Mouse (Mus musculus): ENCODE measurements around the gene Olfr913. TPM values are rescaled to one million over a fixed set of nuclear protein-coding genes. Genes with fewer than 3 reads are reported as not detected.

Olfr913 gene
- not detected in 2 replicates for polyA plus RNA-seq (2016; fragmentation: Nextera tagmentation; extraction: Ambion mirVana)

DNA sequence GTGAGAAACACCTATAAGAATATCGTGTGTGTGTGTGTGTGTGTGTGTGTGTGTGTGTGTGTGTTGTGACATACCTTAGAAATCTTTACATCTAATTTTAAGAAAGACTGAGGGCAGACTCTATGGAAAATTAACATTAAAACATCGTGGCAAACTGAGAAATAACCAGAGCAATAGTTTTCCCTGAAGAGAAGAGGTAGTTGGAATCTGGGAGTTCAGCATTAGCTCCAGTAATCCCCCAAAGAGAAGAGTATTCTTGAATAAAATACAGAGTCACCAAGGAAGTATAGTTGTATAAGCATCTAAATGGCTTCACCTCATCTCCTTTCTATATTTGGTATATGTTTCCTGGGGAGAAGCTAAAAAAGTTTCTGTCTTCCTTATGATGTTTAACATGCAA is at the start of gene Olfr913:
TSS of gene Olfr913 (plus strand) at position 301 of the 400 bp plus-strand sequence.
- Histone ChIP-seq H3K4me1 (no peaks in the 10 kb centered on the region), H3K9me3 (no peaks in the 10 kb centered on the region), H3K4me2 (replicated peaks) (no peak within 1 kb of the TSS), H3K36me3 (no peaks in the 10 kb centered on the region), H3K27ac (replicated peaks) (no peak within 1 kb of the TSS), H3K4me3 (no peak within 1 kb of the TSS), H3K9ac (replicated peaks) (no peak within 1 kb of the TSS), H3K27me3 (no peaks in the 10 kb centered on the region)
- WGBS = 68% methylated on average over 2 of the region's 2 CpGs
- no peak for ATAC-seq (ENCODE audit: low FRiP score, low read depth)

DNA sequence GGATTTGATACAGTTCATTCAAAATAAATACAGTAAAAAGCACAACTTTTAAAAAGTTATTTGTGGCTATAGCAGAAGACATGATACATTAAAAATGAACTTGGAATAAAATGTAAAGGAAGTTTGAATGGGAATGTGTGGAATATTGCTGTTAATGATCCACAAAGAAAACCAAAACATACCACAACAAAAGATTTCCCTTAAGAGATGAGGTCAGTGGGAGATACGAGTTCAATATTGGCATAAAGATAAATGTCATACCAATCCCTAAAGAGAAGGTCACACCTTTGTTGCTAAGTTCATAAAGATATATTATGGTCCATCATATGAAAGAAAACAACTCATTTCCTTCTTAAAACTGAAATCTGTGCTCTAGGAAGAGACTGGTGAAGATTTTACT is 12.7 kb upstream of the Olfr913 start, which contains the start of gene Olfr912:
TSS of gene Olfr912 (plus strand) at position 301 of the 400 bp plus-strand sequence.
- WGBS = 69% methylated on average over 1 of the region's 1 CpGs
- Histone ChIP-seq H3K9me3 (no peaks in the 10 kb centered on the region), H3K4me2 (replicated peaks) (no peak within 1 kb of the TSS), H3K4me3 (no peak within 1 kb of the TSS), H3K4me1 (no peaks in the 10 kb centered on the region), H3K36me3 (no peaks in the 10 kb centered on the region), H3K9ac (replicated peaks) (no peak within 1 kb of the TSS), H3K27me3 (no peaks in the 10 kb centered on the region), H3K27ac (replicated peaks) (no peak within 1 kb of the TSS)
- no peak for ATAC-seq (ENCODE audit: low FRiP score, low read depth)

DNA sequence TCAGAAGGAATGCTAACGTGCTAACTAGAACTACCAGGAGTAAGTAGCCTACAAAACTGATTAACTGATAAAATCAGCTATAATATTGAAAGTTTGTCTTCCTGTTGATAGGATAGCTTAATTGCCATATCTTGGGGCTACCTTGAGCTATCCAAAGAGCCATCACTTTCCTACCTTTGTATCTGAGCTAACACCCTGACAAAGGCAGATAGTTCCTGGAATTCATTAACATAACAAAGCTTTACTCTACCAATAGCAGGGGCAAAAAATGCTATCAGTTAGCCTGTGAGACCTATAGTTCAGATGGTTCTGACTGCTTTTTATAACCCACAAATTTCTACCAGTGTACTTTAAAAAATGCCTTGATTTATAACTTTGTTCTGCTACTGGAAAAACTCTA is 1.5 kb upstream of the Olfr913 start:
- H3K36me3 ChIP-seq = no peaks in the 10 kb centered on the region
- no peaks in the 10 kb centered on the region for H3K9me3 ChIP-seq
- H3K27ac ChIP-seq (replicated peaks) = no peak overlapping the region
- no peak for ATAC-seq (ENCODE audit: low FRiP score, low read depth)
- no peak overlapping the region for H3K9ac ChIP-seq (replicated peaks)
- H3K27me3 ChIP-seq = no peaks in the 10 kb centered on the region
- no peak overlapping the region for H3K4me2 ChIP-seq (replicated peaks)
- no peak overlapping the region for H3K4me3 ChIP-seq
- WGBS = 29% methylated on average over 1 of the region's 1 CpGs
- no peaks in the 10 kb centered on the region for H3K4me1 ChIP-seq

DNA sequence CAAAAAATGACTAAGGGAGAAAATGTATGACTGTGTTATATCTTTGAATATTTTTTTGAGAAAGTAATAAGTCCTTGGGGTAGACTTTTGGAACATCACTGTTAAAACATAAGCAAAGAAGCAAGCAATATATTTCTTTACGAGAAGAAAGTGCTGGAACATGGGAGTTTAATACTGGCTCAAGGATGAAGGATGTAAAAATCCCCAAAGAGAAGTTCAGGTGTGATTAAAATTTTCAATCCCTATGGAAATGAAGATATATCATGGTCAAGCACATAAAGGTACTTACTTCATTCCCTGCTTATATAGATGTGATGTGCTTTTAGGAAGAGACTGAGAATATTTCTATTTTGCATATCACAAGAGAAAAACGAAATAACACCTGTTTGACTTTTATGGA is 12.2 kb downstream of the Olfr913 start, which contains the start of gene Olfr914:
TSS of gene Olfr914 (plus strand) at position 301 of the 400 bp plus-strand sequence.
- no peak for ATAC-seq (ENCODE audit: low FRiP score, low read depth)
- H3K9me3 ChIP-seq = no peaks in the 10 kb centered on the region
- no peaks in the 10 kb centered on the region for H3K36me3 ChIP-seq
- H3K9ac ChIP-seq (replicated peaks) = no peak within 1 kb of the TSS
- no peak within 1 kb of the TSS for H3K27ac ChIP-seq (replicated peaks)
- H3K4me2 ChIP-seq (replicated peaks) = no peak within 1 kb of the TSS
- H3K27me3 ChIP-seq = no peaks in the 10 kb centered on the region
- no peaks in the 10 kb centered on the region for H3K4me1 ChIP-seq
- H3K4me3 ChIP-seq = no peak within 1 kb of the TSS
- 68% methylated on average over 2 of the region's 2 CpGs for WGBS

- WGBS = 75% methylated on average over 4 of the region's 4 CpGs
- Histone ChIP-seq H3K9me3 (no peaks in the 10 kb centered on the region), H3K27me3 (no peaks in the 10 kb centered on the region), H3K27ac (replicated peaks) (no peak overlapping the region), H3K36me3 (no peaks in the 10 kb centered on the region), H3K4me2 (replicated peaks) (no peak overlapping the region), H3K4me3 (no peak overlapping the region), H3K4me1 (no peaks in the 10 kb centered on the region), H3K9ac (replicated peaks) (no peak overlapping the region)
- ATAC-seq (ENCODE audit: low FRiP score, low read depth) = no peak
Measured at GRCm38 (mm10) chr9:38632406-38632805, 39.8 kb downstream of the Olfr913 start.

Other genes starting within 250 kb of the Olfr913 start
- not detected in 2 replicates for gene Olfr898, start 244.3 kb upstream of the Olfr913 start, polyA plus RNA-seq (2016; fragmentation: Nextera tagmentation; extraction: Ambion mirVana)
- not detected in 2 replicates for gene Olfr250, start 225.9 kb upstream of the Olfr913 start, polyA plus RNA-seq (2016; fragmentation: Nextera tagmentation; extraction: Ambion mirVana)
- gene Olfr251, start 215.7 kb upstream of the Olfr913 start, polyA plus RNA-seq (2016; fragmentation: Nextera tagmentation; extraction: Ambion mirVana) = not detected in 2 replicates
- not detected in 2 replicates for gene Olfr147, start 191.1 kb upstream of the Olfr913 start, polyA plus RNA-seq (2016; fragmentation: Nextera tagmentation; extraction: Ambion mirVana)
- not detected in 2 replicates for gene Olfr901, start 163.3 kb upstream of the Olfr913 start, polyA plus RNA-seq (2016; fragmentation: Nextera tagmentation; extraction: Ambion mirVana)
- gene Olfr902, start 145.1 kb upstream of the Olfr913 start, polyA plus RNA-seq (2016; fragmentation: Nextera tagmentation; extraction: Ambion mirVana) = not detected in 2 replicates
- gene Olfr904, start 129.6 kb upstream of the Olfr913 start, polyA plus RNA-seq (2016; fragmentation: Nextera tagmentation; extraction: Ambion mirVana) = not detected in 2 replicates
- gene Olfr905, start 121.7 kb upstream of the Olfr913 start, polyA plus RNA-seq (2016; fragmentation: Nextera tagmentation; extraction: Ambion mirVana) = not detected in 2 replicates
- gene Olfr906, start 105.7 kb upstream of the Olfr913 start, polyA plus RNA-seq (2016; fragmentation: Nextera tagmentation; extraction: Ambion mirVana) = not detected in 2 replicates
- gene Olfr907, start 97.0 kb upstream of the Olfr913 start, polyA plus RNA-seq (2016; fragmentation: Nextera tagmentation; extraction: Ambion mirVana) = not detected in 2 replicates
- gene Olfr911-ps1, start 71.2 kb upstream of the Olfr913 start, polyA plus RNA-seq (2016; fragmentation: Nextera tagmentation; extraction: Ambion mirVana) = not detected in 2 replicates
- not detected in 2 replicates for gene Olfr910, start 54.9 kb upstream of the Olfr913 start, polyA plus RNA-seq (2016; fragmentation: Nextera tagmentation; extraction: Ambion mirVana)
- not detected in 2 replicates for gene Olfr912, start 12.6 kb upstream of the Olfr913 start, polyA plus RNA-seq (2016; fragmentation: Nextera tagmentation; extraction: Ambion mirVana)
- gene Olfr914, start 12.3 kb downstream of the Olfr913 start, polyA plus RNA-seq (2016; fragmentation: Nextera tagmentation; extraction: Ambion mirVana) = not detected in 2 replicates
- gene Olfr916, start 67.1 kb downstream of the Olfr913 start, polyA plus RNA-seq (2016; fragmentation: Nextera tagmentation; extraction: Ambion mirVana) = not detected in 2 replicates
- not detected in 2 replicates for gene Olfr917, start 73.1 kb downstream of the Olfr913 start, polyA plus RNA-seq (2016; fragmentation: Nextera tagmentation; extraction: Ambion mirVana)
- gene Olfr918, start 81.8 kb downstream of the Olfr913 start, polyA plus RNA-seq (2016; fragmentation: Nextera tagmentation; extraction: Ambion mirVana) = not detected in 2 replicates
- not detected in 2 replicates for gene Olfr919, start 110.9 kb downstream of the Olfr913 start, polyA plus RNA-seq (2016; fragmentation: Nextera tagmentation; extraction: Ambion mirVana)
- gene Vwa5a, start 125.5 kb downstream of the Olfr913 start, polyA plus RNA-seq (2016; fragmentation: Nextera tagmentation; extraction: Ambion mirVana) = 7.9 and 9.0 TPM in 2 replicates
- not detected in 2 replicates for gene Olfr920, start 159.5 kb downstream of the Olfr913 start, polyA plus RNA-seq (2016; fragmentation: Nextera tagmentation; extraction: Ambion mirVana)
- gene Olfr921, start 180.3 kb downstream of the Olfr913 start, polyA plus RNA-seq (2016; fragmentation: Nextera tagmentation; extraction: Ambion mirVana) = not detected in 2 replicates
- not detected in 2 replicates for gene Olfr922, start 221.9 kb downstream of the Olfr913 start, polyA plus RNA-seq (2016; fragmentation: Nextera tagmentation; extraction: Ambion mirVana)
- gene Olfr923, start 233.8 kb downstream of the Olfr913 start, polyA plus RNA-seq (2016; fragmentation: Nextera tagmentation; extraction: Ambion mirVana) = not detected in 2 replicates